Mouse (Mus musculus) yolk sac, embryonic 10.5 days (tissue): Measurements from ENCODE around the gene Gnao1.
A peak's percentile ranks its signal among the peaks of the same experiment; 100 is the strongest.

Experiments used
- DNase-seq: peaks from one replicate; pipeline ENCODE4 v3.0.0-alpha.2; 2017; ENCODE audit warnings: low spot score

Gnao1 gene

GRCm38 (mm10) chr8:94009243-94009845 lies 199.6 kb downstream of the Gnao1 start:
- peak; percentile 27 for DNase-seq

GRCm38 (mm10) chr8:94010101-94010705 lies 200.4 kb downstream of the Gnao1 start:
- no peak for DNase-seq

- peak; percentile 53 for DNase-seq
Observed at GRCm38 (mm10) chr8:94011076-94012012, 201.6 kb downstream of the Gnao1 start.

GRCm38 (mm10) chr8:94012013-94012951 lies 202.5 kb downstream of the Gnao1 start, which contains the start of gene Amfr:
TSS of gene Amfr (minus strand) at chr8:94012842.
- peak; percentile 79 for DNase-seq

DNA sequence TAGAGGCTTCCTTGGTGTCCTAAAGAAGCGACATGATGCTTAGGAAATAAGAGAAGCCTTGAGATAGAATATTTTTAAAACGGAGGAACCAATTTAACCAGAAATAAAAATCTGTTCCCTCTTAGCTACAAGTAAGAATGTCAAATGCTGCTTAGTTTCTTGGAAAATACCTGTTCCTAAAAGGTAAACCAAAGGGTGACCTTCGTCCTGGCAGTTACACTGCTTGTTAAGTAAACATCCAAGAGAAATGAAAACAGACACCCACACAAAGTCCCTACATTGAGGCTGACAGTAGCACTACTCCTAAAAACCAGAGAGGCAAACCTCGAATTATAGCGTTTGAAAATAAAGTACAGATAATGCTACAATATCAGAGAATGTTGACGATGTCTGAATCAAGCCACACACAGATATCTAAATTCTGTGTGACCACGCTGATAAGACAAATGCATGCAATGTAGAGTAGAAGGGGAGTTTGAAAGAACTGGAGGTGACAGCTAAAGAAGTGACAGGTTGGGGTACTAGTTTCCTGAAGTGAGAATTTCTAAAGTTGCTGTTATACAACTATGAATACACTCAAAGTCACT lies 203.4 kb downstream of the Gnao1 start:
- peak; percentile 51 for DNase-seq
